Mouse (Mus musculus) urinary bladder, postnatal 10 days (tissue): ENCODE data around the gene Tsr3.
A peak's percentile ranks its signal among the peaks of the same experiment; 100 is the strongest.

Experiments used
- DNase-seq: peaks from one replicate; pipeline ENCODE4 v3.0.0; 2022; ENCODE audit warnings: low spot score

Gene Tsr3

DNA sequence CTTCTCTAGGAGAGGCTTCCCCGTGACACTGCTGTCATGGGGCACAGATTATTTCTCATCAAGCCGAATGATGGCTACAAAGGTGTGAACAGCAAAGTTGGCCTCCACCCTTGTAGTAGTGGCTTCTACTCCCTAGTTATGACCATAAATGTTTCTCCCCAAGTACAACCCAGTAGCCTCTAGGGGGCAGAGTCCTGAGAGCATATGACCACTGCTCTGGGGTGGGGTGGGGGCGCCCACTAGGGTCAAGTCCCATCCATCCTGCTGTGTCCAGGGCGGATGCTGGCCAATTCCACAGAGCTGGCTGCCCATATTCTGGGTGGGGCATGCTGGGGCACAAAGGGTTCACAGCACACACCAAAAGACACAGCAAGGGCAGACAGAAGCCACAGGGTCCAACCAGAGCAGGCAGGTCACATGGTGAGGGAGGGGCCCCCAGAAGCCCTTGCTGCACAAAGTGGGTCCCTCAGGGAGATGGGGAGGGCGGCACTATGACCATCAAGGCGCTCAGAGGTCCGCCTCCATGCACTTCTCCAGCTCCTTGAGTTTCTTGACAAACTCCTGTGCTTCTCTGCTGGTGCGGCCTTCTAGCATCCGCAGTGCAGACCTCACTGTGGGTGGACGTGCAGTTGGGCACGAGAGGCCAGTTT, 3.3 kb downstream of the Tsr3 start:
- DNase-seq: no peak

DNA sequence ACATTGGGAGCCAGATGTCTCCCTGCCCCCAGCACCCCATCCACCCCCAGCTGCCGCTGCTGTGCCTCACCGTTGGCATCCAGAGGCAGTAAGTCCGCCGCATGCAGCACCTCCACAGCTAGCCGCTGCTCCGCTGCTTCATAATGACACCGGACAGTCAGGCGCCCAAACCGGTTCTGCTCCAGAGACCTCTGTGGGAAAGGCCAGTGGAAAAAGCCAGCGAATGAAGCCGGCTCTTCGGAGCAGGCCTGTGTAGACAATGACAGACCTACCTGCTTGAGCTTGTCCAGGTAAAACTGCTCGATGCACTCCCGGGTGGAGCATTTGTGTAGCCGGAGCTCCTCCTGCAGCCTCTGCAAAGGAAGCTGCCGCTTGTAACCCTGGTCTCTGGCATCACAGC, 4.3 kb downstream of the Tsr3 start:
- no peak for DNase-seq

DNA sequence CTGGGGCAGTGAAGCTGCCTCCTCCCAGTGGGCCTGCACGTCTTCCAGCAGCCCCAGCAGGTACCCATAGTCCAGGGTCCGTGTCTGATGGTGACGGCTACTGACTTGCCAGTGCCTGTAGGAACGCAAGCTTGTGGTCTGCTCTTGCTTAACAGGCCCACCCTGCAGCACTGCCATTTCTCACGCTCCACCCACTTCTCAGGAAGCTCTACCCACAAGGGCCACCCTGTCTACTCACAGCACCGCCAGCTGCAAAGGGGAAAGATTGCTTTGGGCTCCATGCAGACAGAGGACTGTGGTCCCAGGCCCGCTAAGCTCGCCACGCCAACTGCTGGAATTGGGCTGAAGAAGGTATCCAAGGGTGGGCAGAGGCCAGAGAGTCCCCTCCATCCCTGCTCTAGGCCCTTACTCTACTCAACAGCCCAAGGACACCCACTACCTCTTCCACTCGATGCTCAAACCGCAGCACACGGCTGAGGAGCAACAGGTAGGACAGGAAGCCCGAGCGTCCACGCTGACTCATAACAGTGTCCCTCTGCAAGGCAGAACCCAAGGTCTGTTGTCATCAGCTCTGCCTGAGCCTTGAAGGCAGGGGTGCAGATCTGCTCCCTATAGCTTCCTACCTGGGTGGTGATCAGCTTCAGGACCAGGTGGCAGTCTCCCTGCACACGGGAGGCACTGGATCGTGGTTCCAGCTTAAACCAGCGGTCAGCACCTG, 8.2 kb downstream of the Tsr3 start:
- no peak for DNase-seq

DNA sequence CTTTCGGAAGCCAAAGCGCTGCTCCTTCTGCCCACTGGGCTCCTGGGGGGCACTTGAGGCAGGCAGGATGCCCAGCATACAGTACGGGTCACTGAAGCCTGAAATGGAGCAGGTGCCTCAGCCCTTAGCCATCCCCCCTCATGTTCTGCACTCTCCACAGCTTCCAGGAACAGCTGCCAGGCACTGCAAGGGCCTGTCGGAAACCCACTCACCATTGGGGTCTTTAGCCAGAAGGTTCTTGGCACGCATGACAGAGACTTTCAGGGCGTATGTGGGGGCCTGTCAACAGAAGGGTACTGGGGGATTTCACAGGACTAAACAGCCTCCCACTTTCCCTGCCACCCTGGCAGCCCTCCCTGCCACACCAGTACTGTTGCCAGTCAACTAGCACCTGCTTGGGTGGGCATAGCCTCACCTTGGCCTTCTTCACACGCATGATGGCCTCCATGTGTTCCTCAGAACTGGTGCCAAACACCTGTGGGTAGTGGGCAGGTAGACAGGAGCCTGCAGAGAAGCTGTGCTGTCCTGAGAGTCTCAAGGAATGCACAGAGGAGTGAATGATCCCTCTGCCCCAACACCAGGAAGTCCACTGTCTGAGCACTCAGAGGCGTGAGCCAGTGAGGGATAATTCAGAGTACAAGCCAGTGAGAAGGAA, 10.3 kb downstream of the Tsr3 start:
- no peak for DNase-seq

DNA sequence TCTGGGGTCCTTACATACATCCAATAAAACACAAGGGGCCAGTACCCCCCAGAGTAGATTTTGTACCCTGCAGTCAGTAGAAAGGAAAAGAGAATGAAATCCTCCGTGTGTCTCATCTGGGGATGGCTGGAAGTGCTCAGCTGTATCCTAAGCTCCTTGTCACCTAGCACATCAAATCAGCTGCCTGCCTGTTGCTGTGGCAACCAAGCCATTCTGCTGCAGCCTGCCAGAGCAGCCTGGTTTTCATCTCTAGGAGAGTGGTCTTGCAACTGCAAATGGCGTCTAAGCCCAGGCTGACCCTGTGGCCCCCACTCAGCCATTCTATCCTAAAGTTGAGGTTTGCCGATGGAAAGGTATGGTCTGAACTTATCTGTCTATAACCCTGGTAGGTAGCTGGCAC, 12.7 kb downstream of the Tsr3 start:
- DNase-seq: no peak

DNA sequence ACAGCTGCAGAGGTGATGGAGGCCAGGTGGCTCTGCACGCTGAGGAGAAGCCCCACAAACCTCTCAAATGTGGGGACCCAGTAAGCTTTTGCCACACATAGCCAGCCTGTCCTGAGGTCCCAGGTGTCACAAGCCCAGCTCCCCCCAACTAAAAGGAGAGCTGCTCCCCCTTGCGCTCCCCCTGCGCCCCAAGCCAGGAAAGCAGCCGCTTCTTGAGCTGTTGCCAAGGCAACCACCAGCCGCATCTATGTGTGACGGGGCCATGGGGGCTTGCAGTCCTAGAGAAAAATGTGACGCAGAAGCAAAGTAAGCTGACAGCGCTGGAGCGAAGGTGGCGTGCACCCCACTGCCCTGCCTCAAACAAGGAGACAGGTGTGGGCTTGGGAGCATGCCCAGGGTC, 13.8 kb downstream of the Tsr3 start:
- DNase-seq: no peak

DNA sequence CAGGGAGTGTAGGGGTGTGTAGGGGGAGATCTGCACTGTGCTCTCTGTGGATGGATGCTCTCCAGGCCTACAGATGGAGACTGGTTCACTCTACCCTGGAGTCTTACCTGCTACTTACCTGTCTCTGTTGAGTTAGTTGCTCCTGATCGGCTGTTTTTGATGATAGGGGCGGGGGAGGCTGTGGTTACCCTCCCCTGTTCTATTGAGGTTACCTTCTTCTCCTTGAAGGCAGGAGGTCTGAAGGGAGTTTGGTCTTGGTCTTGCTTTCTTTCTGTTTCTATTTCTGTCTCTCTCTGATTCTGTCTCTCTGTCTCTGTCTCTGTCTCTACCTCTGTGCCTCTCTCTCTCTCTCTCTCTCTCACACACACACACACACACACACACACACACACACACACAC, 15.1 kb downstream of the Tsr3 start:
- no peak for DNase-seq

DNA sequence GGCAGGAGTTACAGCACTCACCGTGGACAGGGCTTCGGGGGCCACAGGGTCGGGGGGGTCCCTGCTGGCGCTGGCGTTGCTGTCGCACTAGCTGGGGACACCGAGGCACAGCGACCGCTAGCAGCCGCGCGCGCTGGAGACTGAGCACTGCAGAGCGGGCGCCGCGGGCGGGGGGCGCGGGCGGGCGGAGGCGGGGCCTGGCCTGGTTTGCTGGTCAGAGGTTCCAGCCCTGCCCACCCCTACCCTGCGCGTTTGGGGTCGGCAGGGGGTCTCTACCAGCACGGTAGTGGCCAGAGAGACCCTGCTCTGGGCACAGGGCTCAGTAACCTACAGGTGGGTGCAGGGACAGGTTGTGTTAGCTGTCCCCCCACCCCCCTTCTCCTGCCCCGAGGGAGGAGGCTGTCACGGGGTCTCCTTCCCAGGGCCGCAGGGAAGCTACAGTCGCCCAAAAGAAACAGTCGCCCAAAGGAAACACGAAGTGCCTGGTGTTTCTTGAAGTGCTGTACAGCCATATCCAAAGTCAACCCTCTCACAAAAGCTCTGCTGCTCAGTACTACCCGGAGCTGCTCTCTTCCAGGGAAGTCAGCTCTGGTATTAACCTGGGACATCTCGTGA, 16.3 kb downstream of the Tsr3 start, which contains the start of gene Baiap3:
Baiap3 (minus strand) TSS at position 225 of the 615 bp plus-strand sequence.
- no peak for DNase-seq

DNA sequence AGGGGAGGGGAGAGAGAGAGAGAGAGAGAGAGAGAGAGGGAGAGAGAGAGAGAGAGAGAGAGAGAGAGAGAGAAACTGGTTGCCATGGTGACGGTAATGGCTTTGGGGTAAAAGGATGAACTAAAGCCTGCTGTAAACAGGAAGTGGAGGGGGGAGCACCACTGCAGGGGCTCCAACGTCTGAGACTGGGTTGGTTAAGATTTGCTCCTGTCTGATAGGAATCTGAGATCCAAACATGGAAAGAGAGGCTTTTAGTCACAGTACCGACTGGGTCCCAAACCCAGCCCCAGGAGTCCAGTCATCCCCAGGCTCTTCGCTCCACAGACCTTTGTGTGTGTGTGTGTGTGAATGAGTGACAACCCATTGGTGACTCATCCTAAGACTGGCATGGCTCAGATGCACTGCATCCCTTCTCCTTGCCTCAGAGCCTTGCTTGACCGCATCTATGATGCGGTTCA, 17.9 kb downstream of the Tsr3 start:
- DNase-seq: no peak

DNA sequence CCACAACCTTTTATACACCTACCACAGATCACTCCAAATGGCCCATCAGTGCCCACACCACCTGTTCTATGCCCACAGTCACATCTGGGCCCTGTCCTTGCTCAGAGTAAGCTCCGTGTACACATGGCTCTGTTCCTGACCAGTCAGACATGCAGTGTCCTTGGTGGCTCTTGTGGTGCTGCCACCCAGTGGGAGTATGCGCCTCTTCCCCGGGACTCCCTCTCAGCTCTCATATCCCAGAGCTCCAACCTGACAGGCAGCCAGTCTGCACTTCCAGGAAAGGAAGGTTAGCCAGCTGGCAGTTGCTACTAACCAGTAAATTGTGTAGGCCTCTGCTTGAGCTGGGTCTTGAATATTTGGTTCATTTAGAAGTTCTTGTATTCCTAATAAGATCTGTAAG, 24.5 kb downstream of the Tsr3 start:
- DNase-seq: no peak

DNA sequence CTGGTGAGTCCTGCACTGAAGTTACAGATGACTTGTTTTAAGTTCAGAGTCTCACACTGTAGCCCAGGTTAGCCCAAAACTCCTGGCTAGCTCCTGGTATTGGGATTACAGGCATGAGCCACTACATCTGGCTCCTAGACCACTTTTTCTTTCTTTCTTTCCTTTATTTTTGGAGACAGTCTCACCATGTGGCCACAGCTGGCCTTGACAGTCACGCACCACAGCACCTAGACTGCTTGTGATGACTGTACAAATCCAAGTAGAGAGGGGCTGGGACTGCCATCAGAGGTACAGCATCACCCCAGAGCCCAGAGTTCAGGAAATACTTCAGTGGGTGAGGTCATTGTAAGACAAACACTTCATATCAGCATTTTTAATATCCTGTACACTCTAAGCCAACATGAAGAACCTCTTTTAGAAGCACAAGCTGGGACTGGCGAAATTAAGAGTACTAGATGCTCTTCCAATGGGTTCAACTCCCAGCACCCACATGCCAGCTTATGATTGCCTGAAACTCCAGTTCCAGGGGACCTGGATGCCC, 30.9 kb downstream of the Tsr3 start:
- DNase-seq: no peak

DNA sequence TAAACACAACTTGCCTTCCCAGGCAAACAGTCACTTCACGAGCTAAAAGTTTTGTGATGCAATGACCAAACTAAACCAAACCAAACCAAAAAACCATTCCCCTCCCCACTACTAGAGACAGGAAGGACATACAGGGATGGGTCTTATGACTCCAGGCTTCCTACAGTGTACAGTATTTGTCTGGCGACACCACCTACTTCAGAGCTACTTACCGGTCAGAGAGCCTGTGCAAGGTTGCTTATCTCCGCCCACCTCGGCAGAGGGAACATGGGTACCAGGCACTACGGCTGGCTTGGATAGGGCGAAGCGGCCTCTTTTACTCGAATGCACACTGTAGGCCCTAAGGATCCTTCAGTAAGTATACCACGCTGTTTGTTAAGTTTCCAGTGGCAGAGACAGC, 32.4 kb downstream of the Tsr3 start:
- no peak for DNase-seq

DNA sequence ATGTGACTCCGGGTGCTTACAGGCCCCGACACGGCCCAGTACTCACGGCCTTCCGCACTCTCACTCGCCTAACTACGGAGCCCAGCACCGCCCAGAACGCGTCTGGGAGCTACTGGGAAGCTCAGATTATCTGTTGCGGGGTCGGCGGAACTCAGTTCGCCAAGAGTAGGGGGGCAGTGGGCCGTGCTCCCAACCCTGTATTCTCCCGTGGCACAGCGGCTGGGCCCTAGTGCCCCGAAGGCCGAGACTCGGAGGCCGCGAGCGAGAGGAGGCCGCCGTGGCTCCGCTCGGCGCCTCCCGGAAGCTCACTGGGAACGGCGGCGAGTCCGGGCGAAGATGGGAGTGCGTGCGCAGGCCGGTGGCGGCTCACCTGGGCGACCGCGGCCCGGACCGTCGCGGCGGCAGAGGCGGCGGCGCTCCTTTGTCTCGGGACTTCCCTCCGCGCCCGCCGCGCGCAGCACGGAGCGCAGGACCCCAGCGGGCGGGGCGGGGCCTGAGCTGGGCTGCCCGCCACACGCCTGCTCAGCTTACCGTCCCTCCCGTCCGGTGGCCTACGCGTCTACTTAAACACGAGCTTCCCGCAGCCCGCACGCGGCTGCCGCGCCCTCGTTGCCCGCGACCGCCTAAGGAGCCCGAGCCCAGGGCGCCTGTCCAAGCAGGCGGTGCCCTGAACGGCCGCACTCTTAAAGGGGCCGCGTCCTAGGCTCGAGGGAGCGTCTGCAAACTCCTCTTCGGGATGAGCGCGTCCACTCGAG, 33.2 kb downstream of the Tsr3 start:
- DNase-seq: peak; percentile 54

DNA sequence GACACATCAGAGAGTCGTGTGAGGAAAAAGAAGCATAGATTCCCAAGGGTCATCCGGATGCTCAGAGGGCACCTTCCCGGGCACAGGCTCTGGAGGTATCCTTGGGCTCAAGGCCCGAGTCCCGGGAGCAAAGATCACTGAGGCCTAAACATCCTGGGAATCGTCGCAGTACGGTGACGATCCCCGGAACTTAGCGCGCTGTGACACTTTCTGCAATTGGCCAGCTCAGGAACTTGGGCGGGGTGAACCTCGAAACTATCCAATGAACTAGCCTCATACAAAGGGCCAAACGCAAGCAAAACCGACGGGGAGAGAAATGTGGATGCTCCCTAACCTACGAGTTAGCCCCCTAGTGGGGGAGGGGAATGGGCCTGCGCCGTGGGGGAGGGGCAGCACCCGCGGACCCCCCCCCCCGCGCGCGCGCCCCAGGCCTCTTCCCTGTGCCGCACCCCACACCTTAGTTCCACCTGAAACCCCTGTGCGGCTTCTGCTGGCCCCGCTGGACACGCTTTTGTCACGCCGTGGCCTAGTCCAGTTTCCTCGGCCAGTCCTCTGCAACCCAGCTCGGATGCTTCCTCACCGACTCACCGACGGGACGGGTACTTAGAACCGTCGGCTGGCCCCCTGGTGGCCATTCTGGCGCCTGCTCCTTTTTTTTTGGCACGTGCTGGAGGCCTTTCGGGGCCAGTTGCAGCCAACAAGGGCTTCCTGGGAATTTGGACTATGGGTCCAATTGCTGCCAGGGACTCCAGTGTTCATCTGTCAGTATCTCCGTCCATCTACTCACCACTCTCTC, 33.9 kb downstream of the Tsr3 start:
- peak; percentile 62 for DNase-seq

DNA sequence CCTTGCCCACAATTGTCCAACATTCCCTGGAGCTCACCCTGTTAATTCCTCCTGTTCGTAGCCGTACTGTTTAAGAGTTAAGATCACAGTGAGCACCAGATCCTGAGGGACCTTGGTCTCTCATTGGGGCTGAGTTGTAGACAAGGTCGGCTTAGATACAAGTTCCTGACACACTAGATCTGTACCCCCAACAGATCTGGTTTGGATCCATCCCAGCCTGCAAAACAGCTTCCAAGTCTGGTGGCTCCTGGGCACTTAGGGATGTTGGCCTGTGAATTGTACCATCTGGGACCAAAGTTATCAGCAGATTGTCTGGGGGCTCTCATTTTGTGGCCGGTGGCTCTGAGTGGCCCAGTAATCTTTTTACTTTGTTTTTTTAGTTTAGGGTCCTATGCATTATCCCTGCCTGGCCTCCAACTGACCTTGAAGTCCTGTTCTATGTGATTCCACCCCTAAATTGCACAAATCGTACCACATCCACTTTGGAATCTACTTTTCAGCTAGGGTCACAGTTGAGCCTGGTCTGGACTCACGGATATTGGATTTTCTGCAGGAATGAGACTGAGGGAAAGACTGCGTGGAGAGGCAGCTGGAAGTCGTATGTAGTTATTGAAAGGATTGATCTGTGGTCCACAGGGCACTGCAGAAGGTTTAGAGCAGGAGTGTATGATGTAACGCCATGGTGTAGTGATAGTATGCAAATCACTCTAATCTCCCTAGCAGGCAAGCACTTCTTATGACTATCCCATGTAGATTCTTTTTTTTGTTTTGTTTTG, 34.8 kb downstream of the Tsr3 start, which contains the start of gene Ube2i:
Ube2i (minus strand) TSS at position 52 of the 776 bp plus-strand sequence.
- no peak for DNase-seq

DNA sequence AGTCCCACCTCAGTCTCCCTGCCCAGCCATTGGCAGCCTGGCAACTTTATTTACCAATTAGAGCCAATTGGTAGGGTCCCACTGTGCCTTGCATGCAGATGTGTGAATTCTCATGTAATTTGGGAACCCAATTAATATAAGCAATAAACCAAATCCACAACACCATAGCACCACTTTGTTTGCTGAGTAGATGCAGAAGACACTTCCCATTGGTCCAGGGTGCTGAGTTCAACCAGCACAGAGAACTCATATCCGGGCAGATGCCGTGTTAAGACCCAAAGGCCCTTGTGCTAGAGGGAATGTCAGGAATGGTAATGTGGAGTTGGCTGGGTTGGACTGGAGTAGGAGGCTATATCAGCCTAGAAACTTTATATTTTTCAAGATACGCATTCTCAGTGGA, 35.9 kb downstream of the Tsr3 start:
- DNase-seq: no peak

DNA sequence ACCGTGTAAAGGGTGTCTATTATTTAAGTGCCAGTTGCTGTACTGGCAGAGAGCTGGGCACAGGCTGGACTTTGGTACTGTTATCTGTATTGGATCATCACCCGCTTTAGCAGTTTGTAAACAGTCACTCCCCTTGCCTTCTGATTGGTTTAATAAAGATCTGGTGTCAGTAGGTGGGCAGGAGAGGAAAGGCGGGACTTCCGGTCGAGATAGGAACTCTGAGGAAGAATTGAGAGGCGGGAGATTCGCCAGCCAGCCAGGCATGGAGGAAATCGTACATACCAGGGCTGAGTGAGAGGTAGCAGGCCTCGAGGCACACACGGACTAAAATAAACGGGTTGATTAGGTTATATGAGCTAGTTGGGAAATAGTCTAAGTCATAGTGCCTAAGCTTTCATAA, 42.2 kb downstream of the Tsr3 start:
- no peak for DNase-seq

DNA sequence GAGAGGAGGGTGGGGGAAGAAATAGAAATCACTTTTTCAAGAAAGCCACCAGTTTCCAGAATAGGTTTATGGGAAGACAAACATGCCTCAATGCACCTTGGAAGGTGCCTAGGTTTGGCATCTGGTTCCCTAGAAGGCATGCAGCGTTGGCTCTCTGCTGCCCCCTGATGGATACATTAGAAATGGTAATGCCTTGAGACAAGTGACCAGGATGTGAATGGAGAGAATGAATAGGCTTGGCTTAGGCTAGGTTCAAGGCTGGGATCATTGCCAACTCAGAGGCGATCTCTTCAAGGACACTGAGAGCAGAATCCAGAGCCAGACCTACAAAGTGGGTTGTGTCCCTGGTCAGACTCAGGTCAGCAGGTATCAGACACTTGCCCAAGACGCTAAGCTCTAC, 45.1 kb downstream of the Tsr3 start:
- no peak for DNase-seq

DNA sequence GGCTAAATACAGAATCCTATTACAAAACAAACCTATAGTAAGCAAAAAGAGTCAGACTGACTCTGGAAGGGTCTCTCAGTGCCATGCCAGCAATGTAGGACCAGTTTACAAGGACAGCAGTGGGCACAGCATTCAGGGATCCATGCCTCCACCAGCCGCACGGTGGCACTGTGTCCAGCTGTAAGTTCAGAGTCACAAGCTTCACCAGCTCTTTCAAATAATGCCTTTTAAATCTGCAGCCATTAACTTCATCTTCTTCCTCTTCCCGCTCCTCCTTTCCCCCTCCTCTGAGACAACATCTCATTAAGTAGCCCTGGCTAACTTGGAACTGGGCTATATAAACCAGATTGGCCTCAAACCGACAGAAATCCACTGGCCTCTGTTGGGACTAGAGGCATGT, 48.9 kb downstream of the Tsr3 start:
- DNase-seq: no peak

DNA sequence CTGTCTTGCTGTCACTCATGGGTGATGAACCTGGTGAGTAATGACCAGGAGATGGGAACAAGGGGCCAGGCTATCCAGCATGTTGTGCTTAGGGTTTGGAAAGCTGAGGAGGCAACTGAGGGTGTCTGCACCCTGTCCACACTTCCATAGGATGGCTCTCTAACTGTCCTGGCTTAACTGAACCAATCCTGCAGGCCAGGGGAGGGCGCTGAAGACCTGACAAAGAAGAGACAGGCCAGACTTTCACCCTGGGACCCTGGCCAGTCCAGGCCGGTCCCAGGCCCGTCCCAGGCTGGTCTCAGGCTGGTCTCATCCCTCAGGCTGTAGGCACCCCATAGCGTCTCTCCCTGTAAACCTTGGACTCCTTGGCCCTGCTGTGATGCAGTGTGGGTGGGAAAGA, 50.4 kb downstream of the Tsr3 start:
- DNase-seq: no peak
